Mouse (Mus musculus): ENCODE data around the gene Anks4b.

The Anks4b gene

GRCm38 (mm10) chr7:120173603-120174244 lies at the start of gene Anks4b:
TSS of gene Anks4b (plus strand) at chr7:120173858.
- DNase-seq (ENCODE audit: low read depth, low spot score), result no peak

GRCm38 (mm10) chr7:120124844-120125243 lies 48.8 kb upstream of the Anks4b start:
- DNase-seq (ENCODE audit: low read depth, low spot score), result peak; percentile 72

- no peak for DNase-seq (ENCODE audit: low read depth, low spot score)
These were observed 46.5 kb upstream of the Anks4b start for GRCm38 (mm10) chr7:120126976-120127685.

GRCm38 (mm10) chr7:120127686-120128059 lies 46.0 kb upstream of the Anks4b start:
- no peak for DNase-seq (ENCODE audit: low read depth, low spot score)

- peak; percentile 4 for DNase-seq (ENCODE audit: low read depth, low spot score)
These were observed 44.7 kb upstream of the Anks4b start for GRCm38 (mm10) chr7:120128951-120129350.

GRCm38 (mm10) chr7:120142743-120143142 lies 30.9 kb upstream of the Anks4b start:
- DNase-seq (ENCODE audit: low read depth, low spot score), result no peak

GRCm38 (mm10) chr7:120145191-120145590 lies 28.5 kb upstream of the Anks4b start, which contains the start of gene Zp2:
TSS of gene Zp2 (minus strand) at chr7:120145291.
- DNase-seq (ENCODE audit: low read depth, low spot score), result no peak

- peak; percentile 4 for DNase-seq (ENCODE audit: low read depth, low spot score)
These were observed 23.4 kb upstream of the Anks4b start for GRCm38 (mm10) chr7:120150257-120150656.

GRCm38 (mm10) chr7:120150898-120151297 lies 22.8 kb upstream of the Anks4b start:
- DNase-seq (ENCODE audit: low read depth, low spot score), result no peak

- no peak for DNase-seq (ENCODE audit: low read depth, low spot score)
These were observed 16.7 kb upstream of the Anks4b start for GRCm38 (mm10) chr7:120156841-120157409.

- no peak for DNase-seq (ENCODE audit: low read depth, low spot score)
These were observed 16.0 kb upstream of the Anks4b start for GRCm38 (mm10) chr7:120157575-120158061.

GRCm38 (mm10) chr7:120158121-120158613 lies 15.5 kb upstream of the Anks4b start:
- no peak for DNase-seq (ENCODE audit: low read depth, low spot score)

- no peak for DNase-seq (ENCODE audit: low read depth, low spot score)
These were observed 9.9 kb upstream of the Anks4b start for GRCm38 (mm10) chr7:120163581-120164251.

- no peak for DNase-seq (ENCODE audit: low read depth, low spot score)
These were observed 1.4 kb upstream of the Anks4b start for GRCm38 (mm10) chr7:120172188-120172700.

GRCm38 (mm10) chr7:120174723-120175504 lies 1.3 kb downstream of the Anks4b start:
- DNase-seq (ENCODE audit: low read depth, low spot score), result no peak

GRCm38 (mm10) chr7:120177611-120178010 lies 4.0 kb downstream of the Anks4b start:
- no peak for DNase-seq (ENCODE audit: low read depth, low spot score)

GRCm38 (mm10) chr7:120178935-120179334 lies 5.3 kb downstream of the Anks4b start:
- no peak for DNase-seq (ENCODE audit: low read depth, low spot score)

- DNase-seq (ENCODE audit: low read depth, low spot score), result no peak
These were observed 6.9 kb downstream of the Anks4b start for GRCm38 (mm10) chr7:120180547-120180946.

GRCm38 (mm10) chr7:120181401-120182230 lies 8.0 kb downstream of the Anks4b start:
- DNase-seq (ENCODE audit: low read depth, low spot score), result no peak

- DNase-seq (ENCODE audit: low read depth, low spot score), result no peak
These were observed 9.2 kb downstream of the Anks4b start for GRCm38 (mm10) chr7:120182891-120183290.

Data from 3T3-L1 (cell line).